Mouse (Mus musculus) hindbrain, postnatal 0 days (tissue): ENCODE data around the gene Nosip. TPM values are rescaled to one million over a fixed set of nuclear protein-coding genes. Genes with fewer than 3 reads are reported as not detected.

ENCODE experiments used
- ATAC-seq: fragments of 200-750 bp; cut with Nextera tagmentation; 2 replicates; pipeline ENCODE4 v1.8.0; 2017; ENCODE audit warnings: mild to moderate bottlenecking, moderate TSS enrichment, moderate library complexity
- DNase-seq: peaks from one replicate; pipeline ENCODE4 v3.0.0-alpha.2; 2015; ENCODE audit warnings: low spot score
- H3K27ac ChIP-seq: fragments of 300-500 bp; sonication (generic); 2 replicates; pipeline ENCODE4 v1.5.1; 2014; ENCODE audit warnings: mild to moderate bottlenecking
- H3K27me3 ChIP-seq: fragments of 300-500 bp; sonication (generic); 2 replicates; pipeline ENCODE4 v1.6.1; 2014; ENCODE audit warnings: low read length, mixed read lengths; ENCODE audit not compliant: insufficient read depth
- H3K36me3 ChIP-seq: fragments of 300-500 bp; sonication (generic); 2 replicates; pipeline ENCODE4 v1.6.1; 2014; ENCODE audit warnings: low read length, mixed read lengths; ENCODE audit not compliant: insufficient read depth
- H3K4me1 ChIP-seq: fragments of 300-500 bp; sonication (generic); 2 replicates; pipeline ENCODE4 v1.6.1; 2014; ENCODE audit warnings: antibody characterized with exemption, low read length, mixed read lengths; ENCODE audit not compliant: insufficient read depth
- H3K4me2 ChIP-seq: fragments of 300-500 bp; sonication (generic); 2 replicates; pipeline ENCODE4 v1.6.1; 2014; ENCODE audit warnings: low read depth, mild to moderate bottlenecking, low read length, moderate library complexity, mixed read lengths
- H3K4me3 ChIP-seq: fragments of 300-500 bp; sonication (generic); 2 replicates; pipeline ENCODE4 v1.5.1; 2014; ENCODE audit warnings: low read length
- H3K9ac ChIP-seq: fragments of 300-500 bp; sonication (generic); replicated peaks from 2 replicates; pipeline ENCODE4 v1.6.1; 2014; ENCODE audit warnings: mild to moderate bottlenecking, low read length, moderate library complexity, mixed read lengths
- H3K9me3 ChIP-seq: fragments of 300-500 bp; sonication (generic); 2 replicates; pipeline ENCODE4 v1.6.1; 2016; ENCODE audit warnings: low read length, mixed read lengths
- CTCF ChIP-seq: IDR thresholded peaks from 2 replicates; pipeline ENCODE4 v1.5.1; 2016; ENCODE audit warnings: antibody characterized with exemption, control low read depth, low read depth
- WGBS: fragments of 180-500 bp; shearing (Covaris S2); extraction: QIAGEN DNeasy Blood & Tissue Kit; methylation state at CpG from one replicate; pipeline ENCODE4 v1.1.7; 2014; 5-methylcytosine and 5-hydroxymethylcytosine counted together
- polyA plus RNA-seq: library from polyadenylated mRNA; unstranded; fragments of >200 nt; fragmentation: Nextera tagmentation; extraction: Ambion mirVana; gene quantifications from 2 replicates; pipeline ENCODE4 v1.2.1, GENCODE M21; 2015
- total RNA-seq: library from RNA; depleted of rRNA; stranded (reverse); fragments of >200 nt; gene quantifications from 2 replicates; pipeline ENCODE4 v1.2.3, GENCODE M21; 2014

The Nosip gene
- total and polyA plus RNA-seq, 2 experiments from 2014 or later: 67.4 to 83.1 TPM

DNA sequence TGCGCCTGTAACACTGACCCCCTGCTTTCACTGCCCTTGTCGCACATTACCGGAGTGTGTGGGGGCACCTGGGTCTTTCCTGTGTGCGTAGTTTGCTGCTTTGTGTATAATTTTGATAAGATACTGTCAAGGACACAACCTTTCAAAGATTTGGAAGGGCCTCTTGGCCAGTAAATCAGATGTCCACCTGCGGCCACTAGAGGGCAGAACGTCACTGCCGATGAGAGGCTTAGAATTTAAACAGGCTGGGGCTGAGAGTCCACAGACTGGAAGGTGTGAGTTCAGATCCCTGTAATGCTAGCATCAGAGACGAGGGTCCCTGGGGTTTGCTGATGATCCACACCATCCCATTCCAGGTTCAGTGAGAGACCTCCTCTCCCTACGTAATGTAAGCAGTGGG, 16.3 kb downstream of the Nosip start:
- Histone ChIP-seq H3K4me1 (no peaks in the 10 kb centered on the region), H3K27me3 (no peaks in the 10 kb centered on the region), H3K4me3 (no peak overlapping the region), H3K9me3 (no peaks in the 10 kb centered on the region), H3K4me2 (no peak overlapping the region), H3K9ac (no peak overlapping the region), H3K36me3 (peaks cover 21% of the 10 kb centered on the region), H3K27ac (no peak overlapping the region)
- ATAC-seq (no peak), DNase-seq (peak; percentile 79)
- 39% methylated on average over 9 of the region's 9 CpGs for WGBS
- TF ChIP-seq CTCF: peak; percentile 83

DNA sequence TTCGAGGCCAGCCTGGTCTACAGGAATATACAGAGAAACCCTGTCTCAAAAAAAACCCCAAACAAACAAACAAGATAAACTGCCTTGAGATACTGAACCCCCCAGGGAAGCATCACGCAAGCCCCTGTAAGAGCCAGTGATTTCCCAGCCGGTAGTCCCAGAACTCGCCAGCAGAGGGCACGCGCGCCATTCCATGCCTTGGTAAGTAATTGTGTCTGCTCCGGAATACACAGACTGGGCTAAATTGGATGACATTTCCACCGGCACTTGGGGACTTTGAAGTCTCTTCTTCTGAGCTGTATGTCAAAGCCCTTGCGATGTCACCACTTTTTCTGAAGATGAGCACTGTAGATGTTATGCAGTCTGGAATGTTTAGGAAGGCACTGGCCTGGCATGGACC, 17.6 kb downstream of the Nosip start:
- Histone ChIP-seq H3K27ac (no peak overlapping the region), H3K4me1 (no peaks in the 10 kb centered on the region), H3K27me3 (no peaks in the 10 kb centered on the region), H3K4me2 (no peak overlapping the region), H3K4me3 (no peak overlapping the region), H3K9me3 (no peaks in the 10 kb centered on the region), H3K36me3 (peaks cover 16% of the 10 kb centered on the region), H3K9ac (no peak overlapping the region)
- DNase-seq (peak; percentile 95), ATAC-seq (peak; percentile 66)
- peak; percentile 96 for TF ChIP-seq CTCF
- WGBS: 2% methylated on average over 10 of the region's 10 CpGs

DNA sequence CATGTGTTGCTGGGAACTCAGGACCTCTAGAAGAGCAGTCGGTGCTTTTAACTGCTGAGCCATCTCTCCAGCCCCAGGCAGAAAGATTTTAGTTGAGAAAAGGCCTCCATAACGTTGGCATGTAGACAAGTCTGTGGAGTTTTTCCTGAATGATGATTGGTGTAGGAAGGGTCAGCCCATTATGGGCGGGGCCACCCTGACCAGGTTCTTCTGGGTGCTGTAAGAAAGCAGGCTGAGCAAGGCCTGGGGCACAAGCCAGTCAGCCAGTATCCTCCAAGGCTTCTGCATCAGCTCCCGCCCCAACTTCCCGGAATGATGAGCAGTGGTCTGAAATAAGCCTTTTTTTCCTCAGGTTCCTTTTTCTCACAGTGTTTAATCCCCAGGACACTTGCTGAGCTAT, 18.8 kb downstream of the Nosip start:
- TF ChIP-seq CTCF: no peak
- Histone ChIP-seq H3K36me3 (peaks cover 12% of the 10 kb centered on the region), H3K27ac (no peak overlapping the region), H3K4me1 (no peaks in the 10 kb centered on the region), H3K9ac (no peak overlapping the region), H3K4me2 (no peak overlapping the region), H3K27me3 (no peaks in the 10 kb centered on the region), H3K4me3 (no peak overlapping the region), H3K9me3 (no peaks in the 10 kb centered on the region)
- WGBS: 50% methylated on average over 5 of the region's 5 CpGs
- DNase-seq (no peak), ATAC-seq (no peak)

DNA sequence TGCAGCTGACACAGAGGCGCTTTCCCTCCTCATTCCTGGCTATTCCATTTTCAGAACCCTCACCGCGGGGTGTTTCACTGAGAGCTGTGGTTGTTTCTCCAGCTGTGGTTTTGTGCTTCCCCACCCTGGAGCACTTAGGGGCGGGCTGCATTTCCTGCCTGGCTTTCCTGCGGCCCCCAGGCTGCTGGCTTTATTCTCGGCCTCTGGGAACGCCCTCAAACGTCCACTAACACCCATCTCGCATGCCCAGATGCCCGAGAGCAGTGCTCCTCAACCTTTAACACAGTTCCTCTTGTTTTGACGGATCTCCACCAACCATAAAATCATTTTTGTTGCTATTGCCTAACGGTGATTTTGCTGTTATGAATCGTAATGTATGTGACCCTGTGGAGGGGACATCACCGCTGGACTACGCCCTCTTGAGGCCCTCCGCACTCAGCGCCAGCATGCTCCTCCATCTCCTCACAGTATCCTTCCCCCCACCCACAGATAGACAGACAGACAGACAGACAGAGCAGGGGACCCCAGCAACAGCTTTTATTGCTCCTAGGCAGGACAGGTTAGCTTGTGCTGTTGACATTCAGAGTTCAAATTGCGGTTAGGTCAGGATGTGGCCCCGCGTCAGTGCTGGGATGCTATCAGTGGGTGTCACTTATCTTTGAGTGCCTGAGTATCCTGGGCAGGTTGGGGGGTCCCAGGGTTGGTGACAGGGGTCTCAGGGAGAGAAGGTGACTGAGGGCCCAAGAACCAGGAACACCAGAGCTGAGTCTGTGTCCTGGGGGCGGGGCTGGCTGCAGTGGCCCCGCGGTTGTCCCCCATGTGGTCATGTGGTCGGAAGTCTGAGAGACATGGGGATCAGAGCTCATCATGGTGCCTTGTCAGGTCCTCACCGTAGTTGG, 20.4 kb downstream of the Nosip start:
- peak; percentile 18 for DNase-seq
- WGBS: 72% methylated on average over 25 of the region's 25 CpGs
- Histone ChIP-seq H3K36me3 (peaks cover 3% of the 10 kb centered on the region; the same call in 1 of the 2 replicates), H3K4me1 (no peaks in the 10 kb centered on the region), H3K9me3 (no peaks in the 10 kb centered on the region), H3K27ac (peak overlapping the region; percentile 62; the same call in 1 of the 2 replicates), H3K4me2 (no peak overlapping the region), H3K9ac (no peak overlapping the region), H3K27me3 (no peaks in the 10 kb centered on the region), H3K4me3 (no peak overlapping the region)
- no peak for ATAC-seq
- peak; percentile 10; the same call in 1 of the 2 replicates for TF ChIP-seq CTCF

DNA sequence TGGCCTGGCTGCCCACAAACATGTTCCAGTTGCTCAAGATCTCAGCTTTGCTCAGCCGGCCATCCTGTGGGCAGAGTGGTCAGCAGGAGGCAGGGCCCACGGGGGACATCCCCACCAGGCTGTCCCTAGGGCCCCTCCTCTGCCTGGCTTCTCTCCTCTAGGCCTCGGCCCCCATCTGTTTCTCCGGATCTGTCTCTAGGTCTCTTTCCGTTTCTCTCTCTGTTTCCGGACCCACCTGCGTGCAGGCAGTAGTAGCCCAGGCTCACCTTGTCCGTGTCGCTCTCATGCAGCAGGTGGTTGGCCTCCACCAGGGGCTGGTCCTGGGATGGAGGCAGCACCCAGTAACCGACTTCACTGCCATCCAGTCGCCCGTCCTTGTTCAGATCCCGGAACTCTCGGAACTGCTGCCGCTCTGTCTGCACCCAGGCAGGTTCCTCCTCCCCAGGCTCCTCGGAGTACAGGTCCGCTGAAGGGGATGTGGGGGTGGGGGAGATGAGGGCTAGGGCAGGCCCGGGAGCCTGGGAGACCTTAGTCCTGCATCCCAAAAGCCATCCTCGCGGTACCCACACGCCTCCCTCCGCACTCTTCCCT, 21.2 kb downstream of the Nosip start:
- H3K4me3 ChIP-seq: no peak overlapping the region
- peak overlapping the region; percentile 62; the same call in 1 of the 2 replicates for H3K27ac ChIP-seq
- H3K9me3 ChIP-seq: no peaks in the 10 kb centered on the region
- no peak overlapping the region for H3K4me2 ChIP-seq
- TF ChIP-seq CTCF: no peak
- H3K36me3 ChIP-seq: no peaks in the 10 kb centered on the region
- WGBS: 83% methylated on average over 22 of the region's 22 CpGs
- no peaks in the 10 kb centered on the region for H3K27me3 ChIP-seq
- no peaks in the 10 kb centered on the region for H3K4me1 ChIP-seq
- DNase-seq: no peak
- no peak overlapping the region for H3K9ac ChIP-seq
- no peak for ATAC-seq

DNA sequence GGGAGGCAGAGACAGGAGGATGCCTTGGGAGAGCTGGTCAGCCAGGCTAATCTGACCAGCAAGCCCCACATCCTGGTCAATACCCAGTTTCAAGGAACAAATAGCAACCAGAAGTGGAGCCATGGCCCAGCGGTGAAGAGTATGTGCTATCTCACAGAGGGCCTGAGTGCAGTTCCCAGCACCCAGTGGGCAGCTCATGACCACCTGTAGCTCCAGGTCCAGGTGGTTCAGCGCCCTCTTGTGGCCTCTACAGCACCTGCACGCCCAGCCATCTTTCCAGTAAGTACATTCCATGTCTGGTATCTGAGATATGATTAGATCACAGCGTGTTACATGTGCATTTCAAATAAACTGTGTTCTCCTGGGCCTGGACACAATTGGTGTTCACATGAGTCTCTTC, 23.9 kb downstream of the Nosip start:
- ATAC-seq: no peak
- no peaks in the 10 kb centered on the region for H3K27me3 ChIP-seq
- no peaks in the 10 kb centered on the region for H3K36me3 ChIP-seq
- DNase-seq: no peak
- H3K9me3 ChIP-seq: no peaks in the 10 kb centered on the region
- WGBS: 80% methylated on average over 4 of the region's 4 CpGs
- H3K9ac ChIP-seq: no peak overlapping the region
- peak; percentile 24; the same call in 1 of the 2 replicates for TF ChIP-seq CTCF
- H3K27ac ChIP-seq: no peak overlapping the region
- no peak overlapping the region for H3K4me3 ChIP-seq
- no peaks in the 10 kb centered on the region for H3K4me1 ChIP-seq
- H3K4me2 ChIP-seq: no peak overlapping the region

DNA sequence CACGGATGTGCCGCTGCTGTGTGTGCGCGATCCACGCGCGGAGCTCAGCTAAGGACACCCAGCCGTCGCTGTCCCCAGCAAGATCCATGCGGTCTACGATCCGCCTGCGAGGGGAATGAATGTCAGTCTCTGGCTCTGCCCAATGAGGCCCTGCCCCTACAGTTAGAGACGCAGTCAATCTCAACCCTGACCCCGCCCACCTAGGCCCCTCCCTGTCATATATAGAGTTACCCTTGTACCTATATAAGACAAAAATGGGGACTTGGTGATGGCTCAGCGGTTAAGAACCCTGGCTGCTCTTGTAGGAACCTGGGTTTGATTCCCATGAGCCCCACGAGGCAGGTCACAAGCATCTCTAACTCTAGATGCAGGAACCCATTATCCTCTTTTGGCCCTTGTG, 26.4 kb downstream of the Nosip start:
- Histone ChIP-seq H3K9ac (no peak overlapping the region), H3K4me3 (no peak overlapping the region), H3K27me3 (no peaks in the 10 kb centered on the region), H3K4me1 (no peaks in the 10 kb centered on the region), H3K4me2 (no peak overlapping the region), H3K36me3 (no peaks in the 10 kb centered on the region), H3K9me3 (no peaks in the 10 kb centered on the region), H3K27ac (no peak overlapping the region)
- WGBS: 95% methylated on average over 17 of the region's 17 CpGs
- DNase-seq (no peak), ATAC-seq (no peak)
- TF ChIP-seq CTCF: no peak
